Mouse (Mus musculus): ENCODE measurements at regions not wholly inside any gene's neighbourhood (a gene's known extent, or its start where the extent isn't known, plus 50 kb on each side); places are given as distances from the start of the nearest gene placed in this dataset.
"Not testable (repeated sequence)": the region's sequence is repeated elsewhere in the genome, so short reads cannot be mapped to it uniquely, and the experiment has no call there.

- Histone ChIP-seq H3K27ac (no peak overlapping the region), H3K4me3 (no peak overlapping the region), H3K4me2 (no peak overlapping the region), H3K9ac (no peak overlapping the region), H3K27me3 (no peaks in the 10 kb centered on the region), H3K36me3 (no peaks in the 10 kb centered on the region), H3K4me1 (0 out of 2 replicates have a peak, but pooled peaks cover 2% of the 10 kb centered on the region), H3K9me3 (no peaks in the 10 kb centered on the region)
- ATAC-seq (ENCODE audit: insufficient number of reproducible peaks, insufficient read depth, low FRiP score, low TSS enrichment, low read depth), result no peak
- WGBS, result 58% methylated on average over 3 of the region's 3 CpGs
Measured at GRCm38 (mm10) chr11:23079936-23080794, 72.8 kb downstream of the Fam161a start.

- Histone ChIP-seq H3K4me3 (no peak overlapping the region), H3K9me3 (no peaks in the 10 kb centered on the region), H3K36me3 (no peaks in the 10 kb centered on the region), H3K27ac (no peak overlapping the region), H3K9ac (no peak overlapping the region), H3K4me2 (no peak overlapping the region), H3K4me1 (0 out of 2 replicates have a peak, but pooled peaks cover 2% of the 10 kb centered on the region), H3K27me3 (no peaks in the 10 kb centered on the region)
- WGBS, result 55% methylated on average over 4 of the region's 4 CpGs
- no peak for ATAC-seq (ENCODE audit: insufficient number of reproducible peaks, insufficient read depth, low FRiP score, low TSS enrichment, low read depth)
Measured at GRCm38 (mm10) chr11:23081616-23082015, 74.3 kb downstream of the Fam161a start.

- 78% methylated on average over 2 of the region's 2 CpGs for WGBS
- not testable (repeated sequence) for H3K27ac ChIP-seq; H3K27me3 ChIP-seq; H3K9me3 ChIP-seq; H3K4me3 ChIP-seq; H3K36me3 ChIP-seq; ATAC-seq (ENCODE audit: insufficient number of reproducible peaks, insufficient read depth, low FRiP score, low TSS enrichment, low read depth); H3K4me1 ChIP-seq; H3K9ac ChIP-seq; H3K4me2 ChIP-seq
Measured at GRCm38 (mm10) chr11:23083811-23084210, 76.5 kb downstream of the Fam161a start.

- Histone ChIP-seq H3K27ac (no peak overlapping the region), H3K9me3 (no peaks in the 10 kb centered on the region), H3K4me1 (no peaks in the 10 kb centered on the region), H3K9ac (no peak overlapping the region), H3K4me2 (no peak overlapping the region), H3K36me3 (no peaks in the 10 kb centered on the region), H3K4me3 (no peak overlapping the region), H3K27me3 (no peaks in the 10 kb centered on the region)
- ATAC-seq (ENCODE audit: insufficient number of reproducible peaks, insufficient read depth, low FRiP score, low TSS enrichment, low read depth), result no peak
- 81% methylated on average over 5 of the region's 5 CpGs for WGBS
Measured at GRCm38 (mm10) chr11:23095287-23095686, 88.0 kb downstream of the Fam161a start.

- not testable (repeated sequence) for H3K4me2 ChIP-seq; H3K4me1 ChIP-seq; H3K9ac ChIP-seq; H3K4me3 ChIP-seq; H3K9me3 ChIP-seq; H3K27ac ChIP-seq; H3K27me3 ChIP-seq; ATAC-seq (ENCODE audit: insufficient number of reproducible peaks, insufficient read depth, low FRiP score, low TSS enrichment, low read depth); H3K36me3 ChIP-seq
- 57% methylated on average over 1 of the region's 1 CpGs for WGBS
Measured at GRCm38 (mm10) chr11:23095723-23096122, 88.4 kb downstream of the Fam161a start.

- H3K4me2 ChIP-seq, result no peak overlapping the region
- no peaks in the 10 kb centered on the region for H3K4me1 ChIP-seq
- ATAC-seq (ENCODE audit: insufficient number of reproducible peaks, insufficient read depth, low FRiP score, low TSS enrichment, low read depth), result no peak
- H3K9me3 ChIP-seq, result no peaks in the 10 kb centered on the region
- no peak overlapping the region for H3K4me3 ChIP-seq
- H3K9ac ChIP-seq, result no peak overlapping the region
- no peaks in the 10 kb centered on the region for H3K36me3 ChIP-seq
- H3K27me3 ChIP-seq, result no peaks in the 10 kb centered on the region
- H3K27ac ChIP-seq, result no peak overlapping the region
- WGBS, result 38% methylated on average over 2 of the region's 2 CpGs
Measured at GRCm38 (mm10) chr11:23096451-23097222, 89.3 kb downstream of the Fam161a start.

GRCm38 (mm10) chr11:23097223-23097490, 89.8 kb downstream of the Fam161a start:
- Histone ChIP-seq H3K27ac (no peak overlapping the region), H3K4me1 (no peaks in the 10 kb centered on the region)
- 73% methylated on average over 2 of the region's 2 CpGs for WGBS

GRCm38 (mm10) chr11:23114636-23115035, 107.3 kb downstream of the Fam161a start:
- WGBS, result 77% methylated on average over 9 of the region's 9 CpGs
- Histone ChIP-seq H3K4me3 (no peak overlapping the region), H3K4me1 (no peaks in the 10 kb centered on the region), H3K27me3 (no peaks in the 10 kb centered on the region), H3K27ac (no peak overlapping the region), H3K9ac (no peak overlapping the region), H3K4me2 (no peak overlapping the region), H3K9me3 (0 out of 2 replicates have a peak, but pooled peaks cover 2% of the 10 kb centered on the region), H3K36me3 (no peaks in the 10 kb centered on the region)
- no peak for ATAC-seq (ENCODE audit: insufficient number of reproducible peaks, insufficient read depth, low FRiP score, low TSS enrichment, low read depth)

More at GRCm38 (mm10) chr11:23097223-23097490, 89.8 kb downstream of the Fam161a start:
- Histone ChIP-seq H3K4me2 (no peak overlapping the region), H3K4me3 (no peak overlapping the region), H3K9me3 (no peaks in the 10 kb centered on the region), H3K27me3 (no peaks in the 10 kb centered on the region), H3K9ac (no peak overlapping the region), H3K36me3 (no peaks in the 10 kb centered on the region)
- no peak for ATAC-seq (ENCODE audit: insufficient number of reproducible peaks, insufficient read depth, low FRiP score, low TSS enrichment, low read depth)

GRCm38 (mm10) chr11:23120533-23121210, 113.3 kb downstream of the Fam161a start:
- Histone ChIP-seq H3K27me3 (no peaks in the 10 kb centered on the region), H3K4me3 (no peak overlapping the region), H3K36me3 (no peaks in the 10 kb centered on the region), H3K9me3 (no peaks in the 10 kb centered on the region), H3K4me1 (no peaks in the 10 kb centered on the region), H3K27ac (no peak overlapping the region), H3K9ac (no peak overlapping the region), H3K4me2 (no peak overlapping the region)
- 75% methylated on average over 11 of the region's 11 CpGs for WGBS
- ATAC-seq (ENCODE audit: insufficient number of reproducible peaks, insufficient read depth, low FRiP score, low TSS enrichment, low read depth), result no peak

- WGBS, result 5% methylated on average over 25 of the region's 25 CpGs
- H3K9ac ChIP-seq, result peak overlapping the region; percentile 51
- no peaks in the 10 kb centered on the region for H3K27me3 ChIP-seq
- peak; percentile 86 for ATAC-seq (ENCODE audit: insufficient number of reproducible peaks, insufficient read depth, low FRiP score, low TSS enrichment, low read depth)
- H3K4me3 ChIP-seq, result peak overlapping the region; percentile 37
- no peaks in the 10 kb centered on the region for H3K9me3 ChIP-seq
- no peaks in the 10 kb centered on the region for H3K4me1 ChIP-seq
- no peaks in the 10 kb centered on the region for H3K36me3 ChIP-seq
- H3K4me2 ChIP-seq, result peak overlapping the region; percentile 66
- H3K27ac ChIP-seq, result no peak overlapping the region
Measured at GRCm38 (mm10) chr11:23124198-23124951, 117.0 kb downstream of the Fam161a start.

GRCm38 (mm10) chr11:23131122-23131521, 123.8 kb downstream of the Fam161a start:
- Histone ChIP-seq H3K4me1 (no peaks in the 10 kb centered on the region), H3K4me3 (no peak overlapping the region), H3K27ac (no peak overlapping the region), H3K27me3 (no peaks in the 10 kb centered on the region), H3K36me3 (no peaks in the 10 kb centered on the region), H3K4me2 (no peak overlapping the region), H3K9ac (no peak overlapping the region), H3K9me3 (peaks cover 7% of the 10 kb centered on the region; the same call in 1 of the 2 replicates)
- WGBS, result 62% methylated on average over 1 of the region's 1 CpGs
- ATAC-seq (ENCODE audit: insufficient number of reproducible peaks, insufficient read depth, low FRiP score, low TSS enrichment, low read depth), result no peak

Data from embryonic facial prominence, embryonic 13.5 days (tissue).